Mouse (Mus musculus): Measurements from ENCODE around the gene Parp3. TPM values are rescaled to one million over a fixed set of nuclear protein-coding genes. Genes with fewer than 3 reads are reported as not detected.
A peak's percentile ranks its signal among the peaks of the same experiment; 100 is the strongest.

Gene Parp3
- polyA plus RNA-seq, 1 experiment from 2014 or later: 6.1 TPM

GRCm38 (mm10) chr9:106463122-106464063, 13.4 kb downstream of the Parp3 start:
- H3K9me3 ChIP-seq: no peaks in the 10 kb centered on the region
- no peak overlapping the region for H3K9ac ChIP-seq
- H3K36me3 ChIP-seq: peaks cover 38% of the 10 kb centered on the region
- peaks cover 32% of the 10 kb centered on the region for H3K4me1 ChIP-seq
- no peak overlapping the region for H3K27ac ChIP-seq
- 0 out of 2 replicates have a peak, but pooled peaks cover 5% of the 10 kb centered on the region for H3K27me3 ChIP-seq
- ATAC-seq (ENCODE audit: insufficient number of reproducible peaks, low FRiP score, low TSS enrichment, low read depth): no peak
- H3K4me2 ChIP-seq: no peak overlapping the region
- 83% methylated on average over 21 of the region's 21 CpGs for WGBS
- H3K4me3 ChIP-seq: no peak overlapping the region

GRCm38 (mm10) chr9:106462430-106462800, 14.3 kb downstream of the Parp3 start:
- H3K27me3 ChIP-seq: 0 out of 2 replicates have a peak, but pooled peaks cover 5% of the 10 kb centered on the region
- no peak overlapping the region for H3K27ac ChIP-seq
- no peaks in the 10 kb centered on the region for H3K9me3 ChIP-seq
- H3K36me3 ChIP-seq: peaks cover 38% of the 10 kb centered on the region
- no peak for ATAC-seq (ENCODE audit: insufficient number of reproducible peaks, low FRiP score, low TSS enrichment, low read depth)
- no peak overlapping the region for H3K4me2 ChIP-seq
- H3K9ac ChIP-seq: no peak overlapping the region
- H3K4me3 ChIP-seq: no peak overlapping the region
- WGBS: 90% methylated on average over 12 of the region's 12 CpGs
- H3K4me1 ChIP-seq: peaks cover 39% of the 10 kb centered on the region

- WGBS: 80% methylated on average over 16 of the region's 16 CpGs
- Histone ChIP-seq H3K9me3 (no peaks in the 10 kb centered on the region), H3K4me1 (peaks cover 44% of the 10 kb centered on the region), H3K36me3 (peaks cover 40% of the 10 kb centered on the region), H3K9ac (no peak overlapping the region), H3K27ac (no peak overlapping the region), H3K4me2 (no peak overlapping the region), H3K27me3 (0 out of 2 replicates have a peak, but pooled peaks cover 5% of the 10 kb centered on the region), H3K4me3 (no peak overlapping the region)
- no peak for ATAC-seq (ENCODE audit: insufficient number of reproducible peaks, low FRiP score, low TSS enrichment, low read depth)
Measured at GRCm38 (mm10) chr9:106461641-106462429, 14.9 kb downstream of the Parp3 start.

GRCm38 (mm10) chr9:106461026-106461415, 15.7 kb downstream of the Parp3 start:
- Histone ChIP-seq H3K4me2 (no peak overlapping the region), H3K36me3 (peaks cover 40% of the 10 kb centered on the region), H3K9ac (no peak overlapping the region), H3K4me1 (peaks cover 52% of the 10 kb centered on the region), H3K27me3 (0 out of 2 replicates have a peak, but pooled peaks cover 5% of the 10 kb centered on the region), H3K4me3 (no peak overlapping the region), H3K27ac (no peak overlapping the region), H3K9me3 (no peaks in the 10 kb centered on the region)
- 90% methylated on average over 9 of the region's 9 CpGs for WGBS
- no peak for ATAC-seq (ENCODE audit: insufficient number of reproducible peaks, low FRiP score, low TSS enrichment, low read depth)

- H3K9ac ChIP-seq: no peak overlapping the region
- no peak overlapping the region for H3K4me3 ChIP-seq
- H3K9me3 ChIP-seq: no peaks in the 10 kb centered on the region
- 0 out of 2 replicates have a peak, but pooled peaks cover 5% of the 10 kb centered on the region for H3K27me3 ChIP-seq
- no peak overlapping the region for H3K27ac ChIP-seq
- ATAC-seq (ENCODE audit: insufficient number of reproducible peaks, low FRiP score, low TSS enrichment, low read depth): no peak
- H3K36me3 ChIP-seq: peaks cover 40% of the 10 kb centered on the region
- no peak overlapping the region for H3K4me2 ChIP-seq
- H3K4me1 ChIP-seq: peaks cover 53% of the 10 kb centered on the region
- 73% methylated on average over 18 of the region's 18 CpGs for WGBS
Measured at GRCm38 (mm10) chr9:106460401-106461025, 16.2 kb downstream of the Parp3 start.

GRCm38 (mm10) chr9:106459946-106460345, 16.8 kb downstream of the Parp3 start:
- 80% methylated on average over 15 of the region's 15 CpGs for WGBS
- ATAC-seq (ENCODE audit: insufficient number of reproducible peaks, low FRiP score, low TSS enrichment, low read depth): no peak
- H3K27ac ChIP-seq: no peak overlapping the region
- H3K4me3 ChIP-seq: no peak overlapping the region
- H3K4me1 ChIP-seq: peaks cover 53% of the 10 kb centered on the region
- H3K9ac ChIP-seq: no peak overlapping the region
- peaks cover 40% of the 10 kb centered on the region for H3K36me3 ChIP-seq
- no peak overlapping the region for H3K4me2 ChIP-seq
- H3K9me3 ChIP-seq: no peaks in the 10 kb centered on the region
- H3K27me3 ChIP-seq: 0 out of 2 replicates have a peak, but pooled peaks cover 5% of the 10 kb centered on the region

GRCm38 (mm10) chr9:106457920-106458319, 18.8 kb downstream of the Parp3 start:
- Histone ChIP-seq H3K4me3 (no peak overlapping the region), H3K4me1 (peaks cover 56% of the 10 kb centered on the region), H3K27ac (no peak overlapping the region), H3K4me2 (no peak overlapping the region), H3K27me3 (no peaks in the 10 kb centered on the region), H3K9me3 (no peaks in the 10 kb centered on the region), H3K36me3 (peaks cover 32% of the 10 kb centered on the region), H3K9ac (no peak overlapping the region)
- 74% methylated on average over 5 of the region's 5 CpGs for WGBS
- no peak for ATAC-seq (ENCODE audit: insufficient number of reproducible peaks, low FRiP score, low TSS enrichment, low read depth)

GRCm38 (mm10) chr9:106457163-106457559, 19.6 kb downstream of the Parp3 start:
- no peaks in the 10 kb centered on the region for H3K9me3 ChIP-seq
- 50% methylated on average over 9 of the region's 9 CpGs for WGBS
- peaks cover 64% of the 10 kb centered on the region for H3K4me1 ChIP-seq
- ATAC-seq (ENCODE audit: insufficient number of reproducible peaks, low FRiP score, low TSS enrichment, low read depth): no peak
- H3K4me2 ChIP-seq: peak overlapping the region; percentile 94; the same call in 1 of the 2 replicates
- H3K9ac ChIP-seq: no peak overlapping the region
- 0 out of 2 replicates have a peak overlapping the region, but pooled peaks have one; percentile 2 for H3K4me3 ChIP-seq
- H3K36me3 ChIP-seq: peaks cover 26% of the 10 kb centered on the region
- peak overlapping the region; percentile 38; the same call in 1 of the 2 replicates for H3K27ac ChIP-seq
- no peaks in the 10 kb centered on the region for H3K27me3 ChIP-seq

- peak overlapping the region; percentile 2; the same call in 1 of the 2 replicates for H3K4me3 ChIP-seq
- peak overlapping the region; percentile 94; the same call in 1 of the 2 replicates for H3K4me2 ChIP-seq
- WGBS: 42% methylated on average over 15 of the region's 15 CpGs
- H3K36me3 ChIP-seq: peaks cover 20% of the 10 kb centered on the region
- peak overlapping the region; percentile 89 for H3K27ac ChIP-seq
- no peak overlapping the region for H3K9ac ChIP-seq
- H3K9me3 ChIP-seq: no peaks in the 10 kb centered on the region
- H3K27me3 ChIP-seq: no peaks in the 10 kb centered on the region
- H3K4me1 ChIP-seq: peaks cover 70% of the 10 kb centered on the region
- ATAC-seq (ENCODE audit: insufficient number of reproducible peaks, low FRiP score, low TSS enrichment, low read depth): no peak
Measured at GRCm38 (mm10) chr9:106456325-106457162, 20.2 kb downstream of the Parp3 start.

- H3K4me1 ChIP-seq: peaks cover 82% of the 10 kb centered on the region
- peak overlapping the region; percentile 94 for H3K4me2 ChIP-seq
- peaks cover 8% of the 10 kb centered on the region; the same call in 1 of the 2 replicates for H3K36me3 ChIP-seq
- ATAC-seq (ENCODE audit: insufficient number of reproducible peaks, low FRiP score, low TSS enrichment, low read depth): no peak
- no peaks in the 10 kb centered on the region for H3K27me3 ChIP-seq
- WGBS: 5% methylated on average over 17 of the region's 17 CpGs
- no peaks in the 10 kb centered on the region for H3K9me3 ChIP-seq
- peak overlapping the region; percentile 72 for H3K4me3 ChIP-seq
- peak overlapping the region; percentile 67 for H3K9ac ChIP-seq
- H3K27ac ChIP-seq: peak overlapping the region; percentile 89
Measured at GRCm38 (mm10) chr9:106454888-106455681, 21.7 kb downstream of the Parp3 start.
